In the genomic region with DNA sequence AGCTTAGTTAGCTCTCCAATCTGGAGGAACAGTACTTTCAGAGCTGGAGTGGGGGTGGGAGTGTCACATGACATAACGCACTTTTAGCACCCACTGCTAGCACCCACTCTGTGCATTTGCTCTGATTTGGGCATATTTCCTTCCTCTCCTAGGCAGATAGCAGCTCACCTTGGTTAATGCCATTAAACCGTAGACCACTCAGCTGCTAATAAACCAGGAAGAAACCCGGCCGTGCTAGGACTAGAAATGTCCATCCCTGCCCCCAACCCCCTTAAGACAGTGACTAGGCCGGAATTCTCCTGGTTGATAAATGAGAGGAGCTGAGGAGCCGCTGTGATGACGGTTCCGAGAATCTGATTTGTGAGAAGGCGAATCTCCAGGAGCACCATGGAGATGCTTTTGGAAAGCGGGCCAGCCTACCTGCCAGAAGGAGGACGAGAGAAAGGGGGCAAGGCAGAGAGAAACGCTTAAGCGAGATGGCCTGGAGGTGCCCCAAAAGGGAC, we compare ENCODE assay signal across 7 mouse cellular contexts. TPM values are rescaled to one million over a fixed set of nuclear protein-coding genes. Genes with fewer than 3 reads are reported as not detected.
DNase-seq lines count a peak whose midpoint lies in the region; ATAC-seq lines count a peak whose summit lies in the region.

Sptbn2 (plus strand) TSS at position 70 of the 503 bp plus-strand sequence.

- H3K36me3 ChIP-seq in forebrain, embryonic 16.5 days (ENCODE audit: control insufficient read depth, insufficient read depth), result no peaks in the 10 kb centered on the region
- no peaks in the 10 kb centered on the region for H3K36me3 ChIP-seq in midbrain, embryonic 16.5 days (ENCODE audit: control insufficient read depth, insufficient read depth, low read length)

- peak within 1 kb of the TSS; percentile 88 for H3K27ac ChIP-seq in forebrain, embryonic 16.5 days (ENCODE audit: low read length)
- peak within 1 kb of the TSS; percentile 91 for H3K27ac ChIP-seq in midbrain, embryonic 16.5 days (ENCODE audit: low read length)

- WGBS in forebrain, embryonic 16.5 days, result 9% methylated on average over 13 of the region's 13 CpGs
- WGBS in midbrain, embryonic 16.5 days, result 3% methylated on average over 13 of the region's 13 CpGs

- peak within 1 kb of the TSS; percentile 80 for H3K4me2 ChIP-seq in forebrain, embryonic 16.5 days (ENCODE audit: low read length)
- peak within 1 kb of the TSS; percentile 86 for H3K4me2 ChIP-seq in midbrain, embryonic 16.5 days (ENCODE audit: low read length)

- no peaks in the 10 kb centered on the region for H3K27me3 ChIP-seq in forebrain, embryonic 16.5 days (replicated peaks; ENCODE audit: control insufficient read depth, insufficient read depth, low read length)
- H3K27me3 ChIP-seq in midbrain, embryonic 16.5 days (ENCODE audit: control insufficient read depth, insufficient read depth, low read depth, low read length), result no peaks in the 10 kb centered on the region

- peak within 1 kb of the TSS; percentile 66 for H3K4me3 ChIP-seq in forebrain, embryonic 16.5 days (replicated peaks; ENCODE audit: low read length)
- H3K4me3 ChIP-seq in midbrain, embryonic 16.5 days (ENCODE audit: low read depth, low read length), result peak within 1 kb of the TSS; percentile 87

- H3K4me1 ChIP-seq in forebrain, embryonic 16.5 days (replicated peaks; ENCODE audit: control insufficient read depth, insufficient read depth, low read length), result peaks cover 29% of the 10 kb centered on the region
- peaks cover 32% of the 10 kb centered on the region for H3K4me1 ChIP-seq in midbrain, embryonic 16.5 days (ENCODE audit: control insufficient read depth, insufficient read depth, low read length)

- peak; percentile 38 for DNase-seq in R1 (ENCODE audit: low read depth, low spot score)
- peak; percentile 51 for DNase-seq in brain, embryonic 18.5 days (ENCODE audit: low read depth, low spot score)
- peak; percentile 79 for DNase-seq in left cerebral cortex, adult 11 months (ENCODE audit: low spot score)
- DNase-seq in thymus, postnatal 14 days, result no peak
- DNase-seq in urinary bladder, adult 18-20 months (ENCODE audit: low spot score in 2 of 2), result no peak

- peak; percentile 65 for ATAC-seq in forebrain, embryonic 16.5 days
- ATAC-seq in midbrain, embryonic 16.5 days, result peak; percentile 34

- H3K9me3 ChIP-seq in forebrain, embryonic 16.5 days (ENCODE audit: control insufficient read depth, low read length), result no peaks in the 10 kb centered on the region
- no peaks in the 10 kb centered on the region for H3K9me3 ChIP-seq in midbrain, embryonic 16.5 days (replicated peaks; ENCODE audit: control insufficient read depth, low read length, poor library complexity, severe bottlenecking)

- peak within 1 kb of the TSS; percentile 97 for H3K9ac ChIP-seq in forebrain, embryonic 16.5 days (replicated peaks; ENCODE audit: low read depth, low read length)
- H3K9ac ChIP-seq in midbrain, embryonic 16.5 days (ENCODE audit: low read depth, low read length), result peak within 1 kb of the TSS; percentile 93

RNA-seq across cellular contexts. Expression of gene Sptbn2, which starts in this region (rescaled TPM):
- polyA plus RNA-seq in forebrain, embryonic 16.5 days (2015; fragmentation: Nextera tagmentation; extraction: Ambion mirVana), result 37.1 and 40.3 TPM in 2 replicates
- polyA plus RNA-seq in midbrain, embryonic 16.5 days (2015; fragmentation: Nextera tagmentation; extraction: Ambion mirVana), result 32.2 and 32.4 TPM in 2 replicates

Comparison
In these comparisons a context has a peak if more than half of its experiments do, and no peak if none do; other contexts are left out.
1. DNase-seq: peak in R1 (single experiment), brain, embryonic 18.5 days (single experiment) and left cerebral cortex, adult 11 months (single experiment); none in thymus, postnatal 14 days (single experiment) and urinary bladder, adult 18-20 months (0 of 2).